Mouse (Mus musculus) cortical plate, adult 2 months (tissue): Measurements from ENCODE around the gene BC051019. TPM values are rescaled to one million over a fixed set of nuclear protein-coding genes. Genes with fewer than 3 reads are reported as not detected.

Source experiments
- H3K27ac ChIP-seq: fragments of 200-500 bp; 2 replicates; pipeline ENCODE4 v1.5.1; 2012; ENCODE audit warnings: low read length, control low read depth, inconsistent platforms; ENCODE audit not compliant: insufficient read depth
- H3K4me1 ChIP-seq: fragments of 200-500 bp; 2 replicates; pipeline ENCODE4 v1.6.1; 2011; ENCODE audit warnings: low read length; ENCODE audit not compliant: control insufficient read depth, insufficient read depth
- H3K4me3 ChIP-seq: fragments of 200-500 bp; 2 replicates; pipeline ENCODE4 v1.5.1; 2011; ENCODE audit warnings: mild to moderate bottlenecking, low read length, control low read depth; ENCODE audit not compliant: insufficient read depth
- CTCF ChIP-seq: fragments of 200-500 bp; IDR thresholded peaks from 2 replicates; pipeline ENCODE4 v1.5.1; 2011; ENCODE audit warnings: mild to moderate bottlenecking, control low read depth, low read length; ENCODE audit not compliant: insufficient read depth; ENCODE audit errors: extremely low read depth
- POLR2A ChIP-seq: fragments of 200-500 bp; IDR thresholded peaks from 2 replicates; pipeline ENCODE4 v1.6.1; 2011; ENCODE audit warnings: mild to moderate bottlenecking, low read length, control low read depth; ENCODE audit not compliant: insufficient read depth; ENCODE audit errors: extremely low read depth
- polyA plus RNA-seq: library from polyadenylated mRNA; depleted of rRNA; stranded (reverse); fragments of >200 nt; gene quantifications from 2 replicates; pipeline ENCODE4 v1.2.3, GENCODE M21; 2012; rRNA removed

The BC051019 gene
- polyA plus RNA-seq, result 0.19 and 0.31 TPM in 2 replicates

- Histone ChIP-seq H3K27ac (no peak within 1 kb of the TSS), H3K4me3 (no peak within 1 kb of the TSS), H3K4me1 (no peaks in the 10 kb centered on the region)
- no peak for TF ChIP-seq CTCF
- TF ChIP-seq POLR2A, result no peak
Measured at GRCm38 (mm10) chr7:109723697-109724096, at the start of gene BC051019. BC051019 (minus strand) TSS chr7:109723850.

GRCm38 (mm10) chr7:109772251-109772650, 48.6 kb upstream of the BC051019 start:
- H3K27ac ChIP-seq, result no peak overlapping the region
- H3K4me1 ChIP-seq, result no peaks in the 10 kb centered on the region
- no peak overlapping the region for H3K4me3 ChIP-seq
- TF ChIP-seq CTCF (no peak), POLR2A (no peak)

- TF ChIP-seq POLR2A, result no peak
- H3K27ac ChIP-seq, result no peak overlapping the region
- no peak overlapping the region for H3K4me3 ChIP-seq
- H3K4me1 ChIP-seq, result no peaks in the 10 kb centered on the region
Measured at GRCm38 (mm10) chr7:109768699-109769383, 45.2 kb upstream of the BC051019 start.

- Histone ChIP-seq H3K4me1 (no peaks in the 10 kb centered on the region), H3K4me3 (no peak overlapping the region)
- TF ChIP-seq POLR2A (no peak), CTCF (no peak)
Measured at GRCm38 (mm10) chr7:109767575-109768350, 44.1 kb upstream of the BC051019 start.

GRCm38 (mm10) chr7:109764009-109764408, 40.4 kb upstream of the BC051019 start:
- TF ChIP-seq POLR2A (no peak), CTCF (no peak)
- no peaks in the 10 kb centered on the region for H3K4me1 ChIP-seq
- no peak overlapping the region for H3K27ac ChIP-seq
- no peak overlapping the region for H3K4me3 ChIP-seq

More at GRCm38 (mm10) chr7:109767575-109768350, 44.1 kb upstream of the BC051019 start:
- no peak overlapping the region for H3K27ac ChIP-seq

GRCm38 (mm10) chr7:109756291-109756690, 32.6 kb upstream of the BC051019 start:
- Histone ChIP-seq H3K4me3 (no peak overlapping the region), H3K4me1 (peaks cover 8% of the 10 kb centered on the region), H3K27ac (no peak overlapping the region)
- TF ChIP-seq CTCF, result no peak
- no peak for TF ChIP-seq POLR2A

GRCm38 (mm10) chr7:109754034-109754433, 30.4 kb upstream of the BC051019 start:
- H3K4me3 ChIP-seq, result no peak overlapping the region; the same call in 1 of the 2 replicates
- no peak overlapping the region for H3K27ac ChIP-seq
- peaks cover 11% of the 10 kb centered on the region for H3K4me1 ChIP-seq
- no peak for TF ChIP-seq POLR2A
- TF ChIP-seq CTCF, result no peak

- Histone ChIP-seq H3K27ac (peak within 1 kb of the TSS; percentile 98), H3K4me1 (peaks cover 11% of the 10 kb centered on the region), H3K4me3 (peak within 1 kb of the TSS; percentile 98)
- TF ChIP-seq CTCF (no peak), POLR2A (peak; percentile 53; the same call in 1 of the 2 replicates)
Measured at GRCm38 (mm10) chr7:109752008-109752925, 28.6 kb upstream of the BC051019 start, which contains the start of gene Tmem9b. Tmem9b (minus strand) TSS chr7:109752875.

- Histone ChIP-seq H3K4me1 (peaks cover 11% of the 10 kb centered on the region), H3K27ac (peak overlapping the region; percentile 98; the same call in 1 of the 2 replicates)
Measured at GRCm38 (mm10) chr7:109751427-109752007, 27.9 kb upstream of the BC051019 start.

More at GRCm38 (mm10) chr7:109751427-109752007, 27.9 kb upstream of the BC051019 start:
- no peak for TF ChIP-seq CTCF
- TF ChIP-seq POLR2A, result no peak
- peak overlapping the region; percentile 98 for H3K4me3 ChIP-seq
